15 mouse cellular contexts compared by ENCODE assay signal in the genomic region with DNA sequence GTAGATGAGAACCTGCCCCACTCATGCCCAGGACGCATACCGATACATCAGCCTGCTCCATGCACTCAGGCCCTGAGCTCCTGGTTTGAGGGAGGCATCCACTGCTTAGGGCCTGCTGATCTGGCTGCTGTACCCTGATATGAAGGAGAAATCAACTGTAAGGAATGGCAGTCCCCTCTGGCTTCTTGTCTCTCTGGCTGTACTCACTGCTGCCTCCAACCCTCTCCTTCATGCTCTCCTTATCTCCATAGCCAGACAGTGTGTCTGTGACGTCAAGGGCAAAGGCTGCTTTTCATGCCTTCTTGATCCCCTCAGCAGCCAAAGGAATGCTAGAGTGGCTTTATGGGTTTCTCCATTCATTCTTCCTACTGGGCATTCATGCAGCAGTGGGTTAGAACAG.
DNase-seq lines count a peak whose midpoint lies in the region; ATAC-seq and TF ChIP-seq lines count a peak whose summit lies in the region.
"Had no signal": no experiment of that assay in that cellular context is flagged by ENCODE, and none has a peak within 500 bp of the region (broad histone marks: within the 10 kb centered on the region; RNA-seq: fewer than 3 reads in every experiment).

No protein-coding gene starts in this region.

- H3K4me2 ChIP-seq in hindbrain, postnatal 0 days (ENCODE audit: low read depth, low read length), result no peak overlapping the region
- H3K4me2 ChIP-seq in hindbrain, embryonic 12.5 days (replicated peaks), result no peak overlapping the region
- no peak overlapping the region for H3K4me2 ChIP-seq in intestine, postnatal 0 days (replicated peaks; ENCODE audit: low read depth)
- H3K4me2 ChIP-seq: forebrain, embryonic 12.5 days had no signal

- H3K9me3 ChIP-seq in hindbrain, postnatal 0 days (ENCODE audit: low read length), result no peaks in the 10 kb centered on the region
- no peaks in the 10 kb centered on the region for H3K9me3 ChIP-seq in hindbrain, embryonic 12.5 days (replicated peaks)
- H3K9me3 ChIP-seq in intestine, postnatal 0 days (ENCODE audit: control insufficient read depth), result no peaks in the 10 kb centered on the region
- H3K9me3 ChIP-seq: forebrain, embryonic 12.5 days had no signal

- H3K27me3 ChIP-seq in hindbrain, postnatal 0 days (ENCODE audit: insufficient read depth, low read length), result no peaks in the 10 kb centered on the region
- H3K27me3 ChIP-seq in hindbrain, embryonic 12.5 days, result no peaks in the 10 kb centered on the region
- H3K27me3 ChIP-seq in intestine, postnatal 0 days (replicated peaks; ENCODE audit: control insufficient read depth, insufficient read depth, low read length), result no peaks in the 10 kb centered on the region
- H3K27me3 ChIP-seq: forebrain, embryonic 12.5 days had no signal

- no peak for DNase-seq in hindbrain, postnatal 0 days (ENCODE audit: low spot score)
- peak; percentile 80 for DNase-seq in c-Kit-positive CD71-positive TER-119-negative erythroid progenitor cells, embryonic 14.5 days (ENCODE audit: low read depth)
- peak; percentile 46 for DNase-seq in liver
- no peak for DNase-seq in left cerebral cortex, adult 8-10 months (ENCODE audit: low spot score in 2 of 2)
- DNase-seq: adrenal gland, postnatal 10 days; cerebellum, adult 9-10 months; gastrocnemius, postnatal 10 days; kidney, postnatal 4 days; lung, postnatal 36 days; right cerebral cortex, postnatal 25 days had no signal

- 0 out of 2 replicates have a peak, but pooled peaks have one; percentile 15 for ATAC-seq in hindbrain, postnatal 0 days
- no peak for ATAC-seq in hindbrain, embryonic 12.5 days (ENCODE audit: low FRiP score)
- ATAC-seq in megakaryocyte progenitor cell, adult 5-6 weeks (replicated peaks; ENCODE audit: poor library complexity), result peak; percentile 26; the same call in 1 of the 2 replicates
- ATAC-seq in intestine, postnatal 0 days, result no peak
- ATAC-seq: midbrain, embryonic 16.5 days had no signal

- no peak overlapping the region for H3K4me3 ChIP-seq in hindbrain, postnatal 0 days (ENCODE audit: low read length)
- H3K4me3 ChIP-seq in hindbrain, embryonic 12.5 days, result no peak overlapping the region
- no peak overlapping the region for H3K4me3 ChIP-seq in intestine, postnatal 0 days (ENCODE audit: low read depth, low read length)
- H3K4me3 ChIP-seq: forebrain, embryonic 12.5 days had no signal

- WGBS in hindbrain, postnatal 0 days, result 62% methylated on average over 3 of the region's 3 CpGs
- whole genome bisulfite sequencing in hindbrain, embryonic 12.5 days, result 69% methylated on average over 3 of the region's 3 CpGs
- 75% methylated on average over 3 of the region's 3 CpGs for WGBS in intestine, postnatal 0 days

- H3K9ac ChIP-seq in hindbrain, postnatal 0 days (replicated peaks; ENCODE audit: low read length), result no peak overlapping the region
- no peak overlapping the region for H3K9ac ChIP-seq in hindbrain, embryonic 12.5 days
- no peak overlapping the region for H3K9ac ChIP-seq in intestine, postnatal 0 days (ENCODE audit: low read depth, low read length)
- H3K9ac ChIP-seq: forebrain, embryonic 12.5 days had no signal

- TF ChIP-seq CTCF in hindbrain, postnatal 0 days (IDR thresholded peaks at IDR 0.05; ENCODE audit: low read depth), result no peak
- no peak for TF ChIP-seq CTCF in intestine, postnatal 0 days (IDR thresholded peaks at IDR 0.05; ENCODE audit: low read depth)

- no peak overlapping the region for H3K27ac ChIP-seq in hindbrain, postnatal 0 days
- no peak overlapping the region for H3K27ac ChIP-seq in hindbrain, embryonic 12.5 days
- H3K27ac ChIP-seq in intestine, postnatal 0 days (ENCODE audit: low read depth, low read length), result no peak overlapping the region

- H3K4me1 ChIP-seq in hindbrain, postnatal 0 days (ENCODE audit: insufficient read depth, low read length), result peaks cover 4% of the 10 kb centered on the region
- peaks cover 9% of the 10 kb centered on the region for H3K4me1 ChIP-seq in hindbrain, embryonic 12.5 days
- 0 out of 2 replicates have a peak, but pooled peaks cover 3% of the 10 kb centered on the region for H3K4me1 ChIP-seq in intestine, postnatal 0 days (replicated peaks; ENCODE audit: control insufficient read depth, insufficient read depth, low read length)

- peaks cover 2% of the 10 kb centered on the region for H3K36me3 ChIP-seq in hindbrain, postnatal 0 days (ENCODE audit: insufficient read depth, low read length)
- peaks cover 11% of the 10 kb centered on the region; the same call in 1 of the 2 replicates for H3K36me3 ChIP-seq in hindbrain, embryonic 12.5 days
- H3K36me3 ChIP-seq in intestine, postnatal 0 days (ENCODE audit: control insufficient read depth, insufficient read depth), result no peaks in the 10 kb centered on the region

Comparison
In these comparisons a context has a peak if more than half of its experiments do, and no peak if none do; other contexts are left out.
1. ATAC-seq: peak in hindbrain, postnatal 0 days (single experiment) and megakaryocyte progenitor cell, adult 5-6 weeks (single experiment); none in hindbrain, embryonic 12.5 days (single experiment) and intestine, postnatal 0 days (single experiment).
2. DNase-seq: peak in c-Kit-positive CD71-positive TER-119-negative erythroid progenitor cells, embryonic 14.5 days (single experiment) and liver (single experiment); none in hindbrain, postnatal 0 days (single experiment) and left cerebral cortex, adult 8-10 months (0 of 2).